Mouse (Mus musculus): ENCODE measurements around the gene Cxcl2. TPM values are rescaled to one million over a fixed set of nuclear protein-coding genes. Genes with fewer than 3 reads are reported as not detected.

Cxcl2 gene
- total RNA-seq, 2 experiments from 2014 or later: not detected

Other genes with a start within 250 kb of the Cxcl2 start
- under 1 TPM; 0.17 TPM for gene Cxcl5, start 144.5 kb upstream of the Cxcl2 start, total RNA-seq (2021)
- 1 to 10 TPM; 3.7 to 4.3 TPM for gene Ppbp, start 135.4 kb upstream of the Cxcl2 start, total RNA-seq (2021)
- gene Pf4, start 131.4 kb upstream of the Cxcl2 start, total RNA-seq (2021): 10 to 100 TPM; 31.8 to 36.3 TPM
- not detected for gene Cxcl3, start 117.8 kb upstream of the Cxcl2 start, total RNA-seq (2021)
- gene Cxcl15, start 109.3 kb upstream of the Cxcl2 start, total RNA-seq (2021): under 1 TPM in 1 of 2 experiments, not detected in 1; 0.22 TPM
- under 1 TPM; 0.36 to 0.61 TPM for gene Cxcl1, start 12.6 kb upstream of the Cxcl2 start, total RNA-seq (2021)
- gene Mthfd2l, start 27.2 kb downstream of the Cxcl2 start, total RNA-seq (2021): 10 to 100 TPM; 12.1 to 12.2 TPM
- under 1 TPM; 0.45 to 0.51 TPM for gene Epgn, start 123.6 kb downstream of the Cxcl2 start, total RNA-seq (2021)
- gene Ereg, start 170.8 kb downstream of the Cxcl2 start, total RNA-seq (2021): under 1 TPM; 0.07 TPM
- not detected for gene Areg, start 235.7 kb downstream of the Cxcl2 start, total RNA-seq (2021)